Mouse (Mus musculus): ENCODE data around the gene Ldb1.
A peak's percentile ranks its signal among the peaks of the same experiment; 100 is the strongest.

Gene Ldb1

GRCm38 (mm10) chr19:46044993-46045695, at the start of gene Ldb1:
TSS of gene Ldb1 (minus strand) at chr19:46045214.
- peak; percentile 93 for DNase-seq

- DNase-seq, result no peak
Measured at GRCm38 (mm10) chr19:46094144-46094543, 49.1 kb upstream of the Ldb1 start.

- no peak for DNase-seq
Measured at GRCm38 (mm10) chr19:46091641-46092040, 46.6 kb upstream of the Ldb1 start.

- DNase-seq, result no peak
Measured at GRCm38 (mm10) chr19:46087871-46088270, 42.9 kb upstream of the Ldb1 start.

GRCm38 (mm10) chr19:46086337-46086736, 41.3 kb upstream of the Ldb1 start:
- DNase-seq, result peak; percentile 53

GRCm38 (mm10) chr19:46085185-46085584, 40.2 kb upstream of the Ldb1 start:
- DNase-seq, result no peak

- no peak for DNase-seq
Measured at GRCm38 (mm10) chr19:46078535-46078934, 33.5 kb upstream of the Ldb1 start.

- DNase-seq, result peak; percentile 99
Measured at GRCm38 (mm10) chr19:46075616-46076607, 30.9 kb upstream of the Ldb1 start, which contains the start of gene Nolc1. TSS of gene Nolc1 (plus strand) at chr19:46075863.

- no peak for DNase-seq
Measured at GRCm38 (mm10) chr19:46074266-46074665, 29.3 kb upstream of the Ldb1 start.

- no peak for DNase-seq
Measured at GRCm38 (mm10) chr19:46073285-46073684, 28.3 kb upstream of the Ldb1 start.

GRCm38 (mm10) chr19:46068054-46068453, 23.0 kb upstream of the Ldb1 start:
- DNase-seq, result no peak

GRCm38 (mm10) chr19:46060845-46061244, 15.8 kb upstream of the Ldb1 start:
- no peak for DNase-seq

- no peak for DNase-seq
Measured at GRCm38 (mm10) chr19:46058466-46058865, 13.5 kb upstream of the Ldb1 start.

- peak; percentile 88 for DNase-seq
Measured at GRCm38 (mm10) chr19:46056947-46057607, 12.1 kb upstream of the Ldb1 start.

GRCm38 (mm10) chr19:46056388-46056946, 11.5 kb upstream of the Ldb1 start:
- DNase-seq, result peak; percentile 97

GRCm38 (mm10) chr19:46055752-46056387, 10.9 kb upstream of the Ldb1 start:
- DNase-seq, result no peak

- no peak for DNase-seq
Measured at GRCm38 (mm10) chr19:46050462-46050861, 5.4 kb upstream of the Ldb1 start.

GRCm38 (mm10) chr19:46049129-46049528, 4.1 kb upstream of the Ldb1 start:
- DNase-seq, result no peak

GRCm38 (mm10) chr19:46047426-46047825, 2.4 kb upstream of the Ldb1 start:
- no peak for DNase-seq

GRCm38 (mm10) chr19:46046621-46047025, 1.6 kb upstream of the Ldb1 start:
- DNase-seq, result peak; percentile 74

- DNase-seq, result peak; percentile 88
Measured at GRCm38 (mm10) chr19:46045696-46046311, 790 bp upstream of the Ldb1 start.

Data from lung, postnatal 10 days (tissue).